8 mouse cellular contexts compared by ENCODE assay signal in genomic region chr13:112259398-112259797, GRCm38 (mm10). TPM values are rescaled to one million over a fixed set of nuclear protein-coding genes. Genes with fewer than 3 reads are reported as not detected.
DNase-seq lines count a peak whose midpoint lies in the region; ATAC-seq and TF ChIP-seq lines count a peak whose summit lies in the region.

No protein-coding gene starts in this region.

- no peak overlapping the region for H3K27ac ChIP-seq in ES-E14 (ENCODE audit: insufficient read depth, low read depth, low read length, poor library complexity, severe bottlenecking)
- H3K27ac ChIP-seq in forebrain, embryonic 13.5 days, result no peak overlapping the region
- no peak overlapping the region for H3K27ac ChIP-seq in hindbrain, embryonic 10.5 days
- no peak overlapping the region for H3K27ac ChIP-seq in lung, embryonic 16.5 days (ENCODE audit: low read length)
- no peak overlapping the region for H3K27ac ChIP-seq in thymus, adult 2 months (ENCODE audit: control insufficient read depth, insufficient read depth, low read length)

- peak; percentile 81 for ATAC-seq in cerebellum, adult (ENCODE audit: insufficient number of reproducible peaks, low FRiP score, low TSS enrichment)
- ATAC-seq in forebrain, embryonic 13.5 days, result peak; percentile 94
- ATAC-seq in lung, embryonic 16.5 days (ENCODE audit: low read depth), result peak; percentile 88

- DNase-seq in ES-E14 (ENCODE audit: low read depth, low spot score), result peak; percentile 33
- DNase-seq in hindbrain, embryonic 10.5 days (ENCODE audit: low spot score), result peak; percentile 57
- DNase-seq in layer of hippocampus, adult 8-10 months (ENCODE audit: low spot score in 2 of 2), result peak; percentile 14 to 50
- peak; percentile 52 for DNase-seq in ovary, postnatal 14 days (ENCODE audit: low spot score)
- peak; percentile 75 for DNase-seq in thymus, adult 2 months

- no peak for TF ChIP-seq CTCF in thymus, adult 2 months (IDR thresholded peaks at IDR 0.05; ENCODE audit: borderline replicate concordance, control insufficient read depth, extremely low read depth, insufficient read depth, low read length, poor library complexity)

- in situ Hi-C loops in ES-E14 (cut with MboI; ENCODE audit: low sequenced_read_pairs in 2 of 2, unreplicated experiment in 2 of 2), result loop anchor here in 1 of 2 experiments (5.0 kb wide), 1 partner anchor 472 kb away; no protein-coding TSS in a partner anchor

- no peaks in the 10 kb centered on the region for H3K9me3 ChIP-seq in ES-E14 (ENCODE audit: control insufficient read depth, insufficient read depth, low read depth, low read length)
- H3K9me3 ChIP-seq in forebrain, embryonic 13.5 days (replicated peaks), result no peaks in the 10 kb centered on the region
- H3K9me3 ChIP-seq in hindbrain, embryonic 10.5 days, result no peaks in the 10 kb centered on the region
- H3K9me3 ChIP-seq in lung, embryonic 16.5 days (ENCODE audit: control insufficient read depth, low read length), result no peaks in the 10 kb centered on the region

- no peaks in the 10 kb centered on the region for H3K27me3 ChIP-seq in forebrain, embryonic 13.5 days
- H3K27me3 ChIP-seq in hindbrain, embryonic 10.5 days (ENCODE audit: insufficient read depth, poor library complexity, severe bottlenecking), result peaks cover 7% of the 10 kb centered on the region; the same call in 1 of the 2 replicates
- H3K27me3 ChIP-seq in lung, embryonic 16.5 days (ENCODE audit: control insufficient read depth, insufficient read depth, low read depth, low read length), result no peaks in the 10 kb centered on the region
- no peaks in the 10 kb centered on the region for H3K27me3 ChIP-seq in thymus, adult 2 months (ENCODE audit: control insufficient read depth, insufficient read depth, low read length)

- H3K9ac ChIP-seq in ES-E14 (ENCODE audit: insufficient read depth, low read depth, low read length, poor library complexity, severe bottlenecking), result no peak overlapping the region
- H3K9ac ChIP-seq in forebrain, embryonic 13.5 days, result no peak overlapping the region
- H3K9ac ChIP-seq in lung, embryonic 16.5 days (ENCODE audit: low read length), result no peak overlapping the region

- no peaks in the 10 kb centered on the region for H3K36me3 ChIP-seq in ES-E14 (ENCODE audit: control insufficient read depth, insufficient read depth, low read length, poor library complexity, severe bottlenecking)
- H3K36me3 ChIP-seq in forebrain, embryonic 13.5 days (ENCODE audit: poor library complexity, severe bottlenecking), result no peaks in the 10 kb centered on the region
- no peaks in the 10 kb centered on the region for H3K36me3 ChIP-seq in hindbrain, embryonic 10.5 days
- H3K36me3 ChIP-seq in lung, embryonic 16.5 days (ENCODE audit: control insufficient read depth, insufficient read depth, low read length), result no peaks in the 10 kb centered on the region
- no peaks in the 10 kb centered on the region for H3K36me3 ChIP-seq in thymus, adult 2 months (ENCODE audit: control insufficient read depth, insufficient read depth, low read length)

- no peak for TF ChIP-seq POLR2A in thymus, adult 2 months (IDR thresholded peaks at IDR 0.05; ENCODE audit: control insufficient read depth, extremely low read depth, insufficient read depth, low read length, poor library complexity)

- no peaks in the 10 kb centered on the region for H3K4me1 ChIP-seq in ES-E14 (ENCODE audit: control insufficient read depth in 2 of 2, insufficient read depth in 2 of 2, low read length in 2 of 2, poor library complexity in 1 of 2)
- no peaks in the 10 kb centered on the region for H3K4me1 ChIP-seq in forebrain, embryonic 13.5 days
- peaks cover 3% of the 10 kb centered on the region; the same call in 1 of the 2 replicates for H3K4me1 ChIP-seq in hindbrain, embryonic 10.5 days (replicated peaks)
- H3K4me1 ChIP-seq in lung, embryonic 16.5 days (replicated peaks; ENCODE audit: control insufficient read depth, insufficient read depth, low read length), result peaks cover 9% of the 10 kb centered on the region; the same call in 1 of the 2 replicates
- no peaks in the 10 kb centered on the region; the same call in 1 of the 2 replicates for H3K4me1 ChIP-seq in thymus, adult 2 months (replicated peaks; ENCODE audit: control insufficient read depth, insufficient read depth, low read length)

- H3K4me2 ChIP-seq in forebrain, embryonic 13.5 days, result no peak overlapping the region
- no peak overlapping the region for H3K4me2 ChIP-seq in lung, embryonic 16.5 days (ENCODE audit: low read depth, low read length)

- no peak overlapping the region for H3K4me3 ChIP-seq in ES-E14 (ENCODE audit: insufficient read depth in 1 of 2, low read depth in 1 of 2, low read length in 2 of 2, poor library complexity in 1 of 2, severe bottlenecking in 1 of 2)
- H3K4me3 ChIP-seq in forebrain, embryonic 13.5 days, result no peak overlapping the region
- no peak overlapping the region for H3K4me3 ChIP-seq in hindbrain, embryonic 10.5 days
- H3K4me3 ChIP-seq in lung, embryonic 16.5 days (ENCODE audit: low read length), result no peak overlapping the region
- no peak overlapping the region for H3K4me3 ChIP-seq in thymus, adult 2 months (ENCODE audit: control insufficient read depth, insufficient read depth, low read length)

- 61% methylated on average over 2 of the region's 2 CpGs for WGBS in forebrain, embryonic 13.5 days
- WGBS in hindbrain, embryonic 10.5 days, result 58% methylated on average over 2 of the region's 2 CpGs
- 21% methylated on average over 2 of the region's 2 CpGs for WGBS in lung, embryonic 16.5 days
- WGBS in thymus, adult 2 months, result 60% methylated on average over 2 of the region's 2 CpGs

TF ChIP-seq in ES-E14, 5 proteins besides CTCF, POLR2A, EP300 and RAD21:
- TF ChIP-seq ZC3H11A (IDR thresholded peaks at IDR 0.05; ENCODE audit: borderline replicate concordance, low read depth, low read length) (peak; percentile 99), MAFK (IDR thresholded peaks at IDR 0.05; ENCODE audit: insufficient read depth, low read depth, low read length) (no peak)

RNA-seq across cellular contexts. Expression of gene Ankrd55, which starts 28.9 kb away (rescaled TPM):
- total RNA-seq in ES-E14 (2012; rRNA removed), result 0.18 TPM in 1 of 2 replicates, not detected in the other
- 1.3 and 1.7 TPM in 2 replicates for polyA plus RNA-seq in forebrain, embryonic 13.5 days (2015; fragmentation: Nextera tagmentation; extraction: Ambion mirVana)
- 0.68 and 1.9 TPM in 2 replicates for polyA plus RNA-seq in hindbrain, embryonic 10.5 days (2016; fragmentation: Nextera tagmentation; extraction: Ambion mirVana)
- total RNA-seq in layer of hippocampus, adult 8-10 months (2022), result 1 to 10 TPM; 3.8 to 5.5 (median 4.2) TPM
- 0.08 TPM in 1 of 2 replicates, not detected in the other for polyA plus RNA-seq in lung, embryonic 16.5 days (2015; fragmentation: Nextera tagmentation; extraction: Ambion mirVana)
- 2.5 and 2.6 TPM in 2 replicates for polyA plus RNA-seq in thymus, adult 2 months (2012; rRNA removed)
